Mouse (Mus musculus): ENCODE results near the gene Gfi1b. TPM values are rescaled to one million over a fixed set of nuclear protein-coding genes. Genes with fewer than 3 reads are reported as not detected.

Gfi1b gene
- polyA plus RNA-seq, 1 experiment: 0.79 TPM

GRCm38 (mm10) chr2:28569903-28570302, 51.9 kb downstream of the Gfi1b start:
- 70% methylated on average over 3 of the region's 3 CpGs for WGBS

DNA sequence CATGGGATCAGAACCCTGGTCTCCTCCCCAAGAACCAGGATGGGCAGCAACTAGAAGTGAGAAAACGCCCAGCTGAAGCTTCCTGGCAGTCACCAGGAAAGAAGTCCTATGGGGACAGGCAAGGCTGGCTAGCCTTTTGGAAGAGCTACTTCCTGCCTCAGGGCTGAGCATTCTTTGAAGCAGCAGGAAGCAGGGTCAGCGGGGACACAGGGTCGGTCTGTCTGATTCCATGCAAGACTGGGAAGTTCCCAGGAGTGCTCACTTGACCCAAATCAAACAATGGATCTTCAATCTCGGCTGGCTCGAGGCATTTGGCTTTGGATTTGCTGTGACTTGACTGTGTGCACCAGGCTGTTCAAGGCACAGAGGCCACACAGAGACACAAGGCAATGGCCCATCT, 55.2 kb downstream of the Gfi1b start:
- DNase-seq (ENCODE audit: low read depth, low spot score): no peak
- WGBS: 62% methylated on average over 5 of the region's 5 CpGs

More at GRCm38 (mm10) chr2:28569903-28570302, 51.9 kb downstream of the Gfi1b start:
- no peak for DNase-seq (ENCODE audit: low read depth, low spot score)

- no peak for DNase-seq (ENCODE audit: low read depth, low spot score)
- WGBS: 95% methylated on average over 4 of the region's 4 CpGs
Observed at GRCm38 (mm10) chr2:28564380-28564779, 57.4 kb downstream of the Gfi1b start.

GRCm38 (mm10) chr2:28563830-28564229, 58.0 kb downstream of the Gfi1b start:
- DNase-seq (ENCODE audit: low read depth, low spot score): no peak

- WGBS: 51% methylated on average over 6 of the region's 6 CpGs
- no peak for DNase-seq (ENCODE audit: low read depth, low spot score)
Observed at GRCm38 (mm10) chr2:28563303-28563702, 58.5 kb downstream of the Gfi1b start, which contains the start of gene Cel. Gene Cel, minus strand, starts transcription at chr2:28563403.

Other genes with a start within 250 kb of the Gfi1b start
- gene Ppp1r26, start 175.2 kb downstream of the Gfi1b start, polyA plus RNA-seq (2012; rRNA removed): 1.1 and 2.1 TPM in 2 replicates
- not detected in 2 replicates for gene 1700007K13Rik, start 155.7 kb downstream of the Gfi1b start, polyA plus RNA-seq (2012; rRNA removed)
- gene Mrps2, start 153.9 kb downstream of the Gfi1b start, polyA plus RNA-seq (2012; rRNA removed): 35.9 and 40.6 TPM in 2 replicates
- 5.6 and 10.1 TPM in 2 replicates for gene Gbgt1, start 125.1 kb downstream of the Gfi1b start, polyA plus RNA-seq (2012; rRNA removed)
- 1.6 and 3.2 TPM in 2 replicates for gene Gm10134, start 115.9 kb downstream of the Gfi1b start, polyA plus RNA-seq (2012; rRNA removed)
- 60.9 and 80.2 TPM in 2 replicates for gene Ralgds, start 108.9 kb downstream of the Gfi1b start, polyA plus RNA-seq (2012; rRNA removed)
- 0.27 and 0.48 TPM in 2 replicates for gene Cel, start 58.6 kb downstream of the Gfi1b start, polyA plus RNA-seq (2012; rRNA removed)
- gene Gtf3c5, start 38.2 kb downstream of the Gfi1b start, polyA plus RNA-seq (2012; rRNA removed): 20.7 and 21.5 TPM in 2 replicates
- 6.0 and 10.8 TPM in 2 replicates for gene Tsc1, start 19.2 kb upstream of the Gfi1b start, polyA plus RNA-seq (2012; rRNA removed)
- gene Spaca9, start 77.7 kb upstream of the Gfi1b start, polyA plus RNA-seq (2012; rRNA removed): 0.82 and 1.0 TPM in 2 replicates
- 0.11 and 0.19 TPM in 2 replicates for gene Ak8, start 78.2 kb upstream of the Gfi1b start, polyA plus RNA-seq (2012; rRNA removed)
- 4.0 and 7.0 TPM in 2 replicates for gene Gtf3c4, start 218.4 kb upstream of the Gfi1b start, polyA plus RNA-seq (2012; rRNA removed)
- gene Ddx31, start 218.4 kb upstream of the Gfi1b start, polyA plus RNA-seq (2012; rRNA removed): 2.6 and 3.0 TPM in 2 replicates

All from large intestine, adult 2 months (tissue).